Mouse (Mus musculus) gonadal fat pad, adult 2 months (tissue): ENCODE results near the gene Pnmt. TPM values are rescaled to one million over a fixed set of nuclear protein-coding genes. Genes with fewer than 3 reads are reported as not detected.

Experiments used
- DNase-seq: peaks from one replicate; pipeline ENCODE4 v3.0.0-alpha.2; 2012; ENCODE audit warnings: low read depth
- polyA plus RNA-seq: library from polyadenylated mRNA; depleted of rRNA; stranded (reverse); fragments of >200 nt; gene quantifications from 2 replicates; pipeline ENCODE4 v1.2.3, GENCODE M21; 2012; rRNA removed

Pnmt gene
- polyA plus RNA-seq, 1 experiment: 32.4 TPM

DNA sequence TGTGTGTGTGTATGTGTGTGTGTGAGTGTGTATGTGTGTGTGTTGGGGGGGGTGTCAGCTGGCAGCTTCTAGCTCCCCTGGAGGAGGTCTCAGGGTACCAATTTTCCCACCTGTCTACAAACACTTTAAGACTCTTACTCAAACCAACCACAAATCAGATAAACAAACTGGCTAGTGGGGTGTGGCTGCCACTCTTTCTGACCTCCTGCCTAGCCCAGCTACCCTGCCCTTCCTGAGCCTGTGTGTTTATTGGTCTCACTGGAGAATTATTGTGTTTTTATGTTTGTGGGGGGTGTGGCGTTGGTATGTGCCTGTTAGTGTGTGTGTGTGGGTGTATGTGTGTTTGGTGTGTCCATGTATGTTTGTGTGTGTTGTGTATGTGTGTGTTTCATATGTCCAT lies 30.8 kb downstream of the Pnmt start:
- no peak for DNase-seq

GRCm38 (mm10) chr11:98418273-98418672 lies 32.0 kb downstream of the Pnmt start:
- no peak for DNase-seq

GRCm38 (mm10) chr11:98418939-98419547 lies 32.8 kb downstream of the Pnmt start:
- no peak for DNase-seq

DNA sequence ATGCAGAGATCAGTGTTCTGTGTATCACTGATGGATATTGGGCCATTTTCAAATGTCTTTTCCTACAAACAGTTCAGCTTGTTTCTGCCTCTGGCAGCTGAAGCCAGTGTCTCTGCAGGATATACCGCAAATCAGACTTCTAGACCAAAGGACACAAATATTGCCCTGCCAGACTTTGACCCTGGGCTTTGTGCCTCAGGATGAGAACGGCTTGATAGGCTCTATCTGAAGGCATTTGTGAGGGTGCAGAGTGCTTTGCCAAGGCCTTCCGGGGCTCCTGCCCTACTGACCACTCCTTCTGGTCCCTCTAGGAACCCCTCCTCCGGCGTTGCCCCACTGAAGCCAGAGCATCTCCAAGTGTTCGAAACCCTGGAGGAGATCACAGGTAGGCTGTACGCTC lies 40.3 kb downstream of the Pnmt start:
- DNase-seq: no peak

- no peak for DNase-seq
These were observed 42.2 kb downstream of the Pnmt start for GRCm38 (mm10) chr11:98428436-98428835.

DNA sequence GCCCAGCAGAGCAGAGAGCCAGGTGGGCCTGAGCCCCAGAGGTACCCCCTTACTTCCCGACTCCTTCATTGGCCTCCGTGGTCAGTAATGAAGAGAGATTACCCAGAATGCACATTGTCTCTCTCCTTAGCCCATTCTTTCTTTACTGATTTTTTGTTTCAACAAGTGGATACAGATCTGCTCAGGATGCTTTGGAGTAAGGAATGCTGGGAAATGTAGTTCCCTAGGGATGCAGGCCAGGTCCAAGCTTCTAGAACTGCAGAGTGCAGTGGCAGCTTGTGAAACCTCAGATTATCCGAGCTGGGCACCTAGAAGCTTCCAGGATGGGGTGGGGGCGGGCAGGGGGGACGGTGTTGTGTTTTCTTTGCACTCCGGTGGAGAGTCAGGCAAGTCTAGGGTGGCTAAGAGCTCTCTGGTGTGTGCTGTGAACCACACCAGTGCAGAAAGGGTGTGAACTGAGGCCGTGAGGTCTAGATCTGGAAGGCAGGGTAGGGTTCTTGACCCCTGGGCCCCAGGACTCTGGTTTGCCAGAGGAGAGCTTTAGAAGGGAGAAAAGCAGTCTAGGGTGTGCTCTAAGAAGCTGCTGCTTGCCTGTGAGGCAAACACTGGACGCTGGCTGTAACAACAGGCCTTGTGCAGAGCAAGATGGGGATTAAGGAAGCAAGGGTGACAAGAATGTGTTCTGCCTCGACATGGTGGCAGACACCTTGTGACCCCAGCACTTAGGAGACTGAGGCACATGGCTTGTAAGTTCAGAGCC lies 45.7 kb downstream of the Pnmt start:
- DNase-seq: no peak

GRCm38 (mm10) chr11:98435723-98436122 lies 49.5 kb downstream of the Pnmt start:
- no peak for DNase-seq

GRCm38 (mm10) chr11:98437441-98437840 lies 51.2 kb downstream of the Pnmt start:
- DNase-seq: no peak

Other genes with a start within 250 kb of the Pnmt start
- 21.6 TPM in 2 replicates for gene Fbxl20, start 236.0 kb upstream of the Pnmt start, polyA plus RNA-seq
- gene Med1, start 193.2 kb upstream of the Pnmt start, polyA plus RNA-seq: 11.4 and 11.8 TPM in 2 replicates
- gene Cdk12, start 183.4 kb upstream of the Pnmt start, polyA plus RNA-seq: 14.6 and 16.5 TPM in 2 replicates
- not detected in 2 replicates for gene Neurod2, start 56.8 kb upstream of the Pnmt start, polyA plus RNA-seq
- gene Ppp1r1b, start 38.0 kb upstream of the Pnmt start, polyA plus RNA-seq: 10.1 and 15.0 TPM in 2 replicates
- 61.2 and 80.9 TPM in 2 replicates for gene Stard3, start 28.1 kb upstream of the Pnmt start, polyA plus RNA-seq
- 0.85 and 2.9 TPM in 2 replicates for gene Tcap, start 2.6 kb upstream of the Pnmt start, polyA plus RNA-seq
- 29.5 and 30.4 TPM in 2 replicates for gene Pgap3, start 14.0 kb downstream of the Pnmt start, polyA plus RNA-seq
- gene Erbb2, start 26.0 kb downstream of the Pnmt start, polyA plus RNA-seq: 33.8 and 35.3 TPM in 2 replicates
- 217 and 228 TPM in 2 replicates for gene Mien1, start 52.5 kb downstream of the Pnmt start, polyA plus RNA-seq
- gene Grb7, start 59.9 kb downstream of the Pnmt start, polyA plus RNA-seq: 54.7 and 54.8 TPM in 2 replicates
- gene Ikzf3, start 159.6 kb downstream of the Pnmt start, polyA plus RNA-seq: 0.82 and 0.98 TPM in 2 replicates
- 0.47 and 1.1 TPM in 2 replicates for gene Zpbp2, start 164.6 kb downstream of the Pnmt start, polyA plus RNA-seq
- gene Ormdl3, start 200.9 kb downstream of the Pnmt start, polyA plus RNA-seq: 161 and 192 TPM in 2 replicates
- gene Lrrc3c, start 211.8 kb downstream of the Pnmt start, polyA plus RNA-seq: not detected in 2 replicates
- not detected in 2 replicates for gene Gm12355, start 239.2 kb downstream of the Pnmt start, polyA plus RNA-seq
- not detected in 2 replicates for gene Gsdma3, start 239.9 kb downstream of the Pnmt start, polyA plus RNA-seq